Mouse (Mus musculus) stomach, embryonic 15.5 days (tissue): Measurements from ENCODE around the gene Cep57. TPM values are rescaled to one million over a fixed set of nuclear protein-coding genes. Genes with fewer than 3 reads are reported as not detected.

Source experiments
- ATAC-seq: fragments of 200-750 bp; cut with Nextera tagmentation; 2 replicates; pipeline ENCODE4 v1.8.0; 2017; ENCODE audit warnings: low read depth, moderate number of reproducible peaks, moderate TSS enrichment; ENCODE audit not compliant: insufficient read depth, low FRiP score
- H3K27ac ChIP-seq: fragments of 300-500 bp; sonication (generic); 2 replicates; pipeline ENCODE4 v1.5.1; 2015; ENCODE audit warnings: mild to moderate bottlenecking, inconsistent platforms
- H3K27me3 ChIP-seq: fragments of 300-500 bp; sonication (generic); replicated peaks from 2 replicates; pipeline ENCODE4 v1.6.1; 2015; ENCODE audit warnings: inconsistent platforms
- H3K36me3 ChIP-seq: fragments of 300-500 bp; sonication (generic); 2 replicates; pipeline ENCODE4 v1.6.1; 2015; ENCODE audit warnings: inconsistent platforms
- H3K4me1 ChIP-seq: fragments of 300-500 bp; sonication (generic); 2 replicates; pipeline ENCODE4 v1.6.1; 2015; ENCODE audit warnings: inconsistent platforms
- H3K4me2 ChIP-seq: fragments of 300-500 bp; sonication (generic); 2 replicates; pipeline ENCODE4 v1.6.1; 2015; ENCODE audit warnings: mild to moderate bottlenecking, inconsistent platforms
- H3K4me3 ChIP-seq: fragments of 300-500 bp; sonication (generic); replicated peaks from 2 replicates; pipeline ENCODE4 v1.5.1; 2015; ENCODE audit warnings: inconsistent platforms
- H3K9ac ChIP-seq: fragments of 300-500 bp; sonication (generic); 2 replicates; pipeline ENCODE4 v1.6.1; 2015; ENCODE audit warnings: inconsistent platforms
- H3K9me3 ChIP-seq: fragments of 300-500 bp; sonication (generic); 2 replicates; pipeline ENCODE4 v1.6.1; 2016; ENCODE audit warnings: inconsistent platforms
- WGBS: fragments of 180-500 bp; shearing (Covaris S2); methylation state at CpG from one replicate; pipeline ENCODE4 v1.1.7; 2015; 5-methylcytosine and 5-hydroxymethylcytosine counted together
- polyA plus RNA-seq: library from polyadenylated mRNA; unstranded; fragments of >200 nt; fragmentation: Nextera tagmentation; extraction: Ambion mirVana; gene quantifications from 2 replicates; pipeline ENCODE4 v1.2.1, GENCODE M21; 2015

Cep57 gene
- polyA plus RNA-seq: 46.4 and 51.8 TPM in 2 replicates

DNA sequence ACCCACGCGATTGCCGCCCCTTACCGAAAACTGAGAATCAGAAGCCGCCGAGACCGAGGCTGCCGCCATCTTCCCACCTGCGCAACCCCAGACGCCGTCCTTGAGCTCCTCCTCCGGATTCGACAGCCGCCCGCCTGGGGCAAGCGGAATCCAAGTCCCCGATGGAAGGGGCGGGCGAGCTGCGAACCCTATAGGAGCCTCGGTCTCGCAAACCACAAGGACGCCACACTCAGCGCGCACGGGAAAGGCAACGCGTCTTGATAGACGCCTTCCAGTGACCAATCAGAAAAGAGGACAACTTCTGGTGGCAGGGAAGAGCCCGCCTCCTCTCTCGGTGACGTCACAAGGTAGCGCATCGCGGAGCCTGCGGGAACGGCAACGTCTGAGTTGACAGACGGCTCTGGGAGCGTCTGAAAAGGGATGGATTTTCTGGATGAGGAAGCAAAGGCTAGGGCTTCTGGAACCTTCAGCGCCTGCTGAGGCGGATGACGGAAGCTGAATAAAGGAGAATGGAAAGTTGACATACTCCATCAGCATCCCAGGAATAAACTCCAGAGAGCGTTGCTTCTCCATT, at the start of gene Cep57:
Cep57 (minus strand) TSS at position 276 of the 574 bp plus-strand sequence.
- no peaks in the 10 kb centered on the region for H3K9me3 ChIP-seq
- ATAC-seq: peak; percentile 90
- H3K4me1 ChIP-seq: peaks cover 6% of the 10 kb centered on the region
- under 1% methylated on average over 44 of the region's 44 CpGs for WGBS
- peak within 1 kb of the TSS; percentile 98 for H3K27ac ChIP-seq
- H3K36me3 ChIP-seq: peaks cover 9% of the 10 kb centered on the region; the same call in 1 of the 2 replicates
- H3K4me3 ChIP-seq: peak within 1 kb of the TSS; percentile 74
- peak within 1 kb of the TSS; percentile 62 for H3K4me2 ChIP-seq
- H3K27me3 ChIP-seq: no peaks in the 10 kb centered on the region
- H3K9ac ChIP-seq: peak within 1 kb of the TSS; percentile 90

DNA sequence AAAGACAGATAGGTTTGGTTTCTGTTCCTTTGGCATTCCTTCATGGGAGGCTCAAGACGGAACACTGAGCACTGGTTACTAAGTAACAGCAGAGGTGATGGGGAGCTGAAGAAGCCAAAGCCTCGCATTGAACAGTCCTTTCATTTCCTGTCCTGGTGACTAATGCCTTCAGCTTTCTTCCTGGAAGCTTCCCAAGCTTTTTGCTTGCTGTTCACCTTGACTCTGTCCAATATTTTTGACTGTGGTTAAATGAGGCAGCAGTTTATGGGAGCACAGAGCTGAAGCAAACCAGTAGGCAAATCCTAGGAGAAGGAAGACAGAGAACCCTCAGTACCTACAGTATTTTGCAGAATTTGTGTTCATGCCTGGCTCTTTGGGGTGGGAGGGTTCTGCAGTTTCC, 48.4 kb upstream of the Cep57 start:
- 36% methylated on average over 2 of the region's 2 CpGs for WGBS
- H3K9me3 ChIP-seq: no peaks in the 10 kb centered on the region

DNA sequence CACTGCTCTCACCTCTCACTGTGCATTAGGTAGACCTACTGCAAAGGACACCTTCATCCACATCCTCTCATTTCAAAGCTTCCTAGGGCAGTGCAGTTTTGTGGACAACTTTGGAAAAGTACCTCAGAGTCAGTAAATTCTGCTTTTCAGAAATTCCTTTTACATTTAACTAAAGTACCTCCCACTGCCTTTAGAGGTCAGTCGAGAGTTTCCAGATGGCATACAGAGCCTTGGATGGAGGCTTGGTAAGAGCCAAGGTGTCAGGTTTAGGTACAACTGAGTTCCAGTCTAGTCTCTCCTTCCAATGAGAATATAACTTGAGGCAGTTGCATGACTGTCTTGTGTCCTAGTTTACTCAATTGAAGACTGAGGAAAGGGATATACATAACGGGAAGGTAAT, 47.5 kb upstream of the Cep57 start:
- Histone ChIP-seq H3K4me3 (no peak overlapping the region), H3K9ac (no peak overlapping the region), H3K36me3 (no peaks in the 10 kb centered on the region), H3K4me2 (no peak overlapping the region), H3K9me3 (no peaks in the 10 kb centered on the region), H3K27ac (no peak overlapping the region), H3K4me1 (no peaks in the 10 kb centered on the region), H3K27me3 (no peaks in the 10 kb centered on the region)
- no peak for ATAC-seq
- WGBS: 43% methylated on average over 2 of the region's 2 CpGs

More for the DNA sequence above, 48.4 kb upstream of the Cep57 start:
- ATAC-seq: no peak
- no peaks in the 10 kb centered on the region for H3K27me3 ChIP-seq
- no peaks in the 10 kb centered on the region for H3K4me1 ChIP-seq
- H3K4me2 ChIP-seq: no peak overlapping the region
- H3K36me3 ChIP-seq: no peaks in the 10 kb centered on the region
- H3K9ac ChIP-seq: no peak overlapping the region
- H3K4me3 ChIP-seq: no peak overlapping the region
- no peak overlapping the region for H3K27ac ChIP-seq

DNA sequence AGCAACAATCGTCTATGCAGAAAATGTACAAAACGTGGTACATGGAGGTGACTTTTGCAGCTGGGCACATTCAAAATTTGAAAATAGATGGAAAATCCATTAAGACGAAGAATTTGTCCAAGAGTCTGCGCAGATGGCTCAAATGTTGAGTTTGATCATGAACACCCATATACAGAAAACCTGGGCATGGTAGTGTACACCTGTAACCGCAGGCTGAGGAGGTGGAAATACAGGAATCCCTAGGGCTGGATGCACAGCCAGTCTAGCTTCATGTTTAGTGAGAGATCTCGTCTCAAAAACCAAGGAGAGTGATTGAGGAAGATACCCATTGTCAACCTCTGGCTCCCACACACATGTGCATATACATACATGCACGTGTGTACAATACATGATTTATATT, 44.7 kb upstream of the Cep57 start:
- Histone ChIP-seq H3K9ac (no peak overlapping the region), H3K36me3 (no peaks in the 10 kb centered on the region), H3K4me2 (no peak overlapping the region), H3K27me3 (no peaks in the 10 kb centered on the region), H3K4me1 (no peaks in the 10 kb centered on the region), H3K27ac (no peak overlapping the region), H3K4me3 (no peak overlapping the region), H3K9me3 (no peaks in the 10 kb centered on the region)
- WGBS: 80% methylated on average over 7 of the region's 7 CpGs
- no peak for ATAC-seq

DNA sequence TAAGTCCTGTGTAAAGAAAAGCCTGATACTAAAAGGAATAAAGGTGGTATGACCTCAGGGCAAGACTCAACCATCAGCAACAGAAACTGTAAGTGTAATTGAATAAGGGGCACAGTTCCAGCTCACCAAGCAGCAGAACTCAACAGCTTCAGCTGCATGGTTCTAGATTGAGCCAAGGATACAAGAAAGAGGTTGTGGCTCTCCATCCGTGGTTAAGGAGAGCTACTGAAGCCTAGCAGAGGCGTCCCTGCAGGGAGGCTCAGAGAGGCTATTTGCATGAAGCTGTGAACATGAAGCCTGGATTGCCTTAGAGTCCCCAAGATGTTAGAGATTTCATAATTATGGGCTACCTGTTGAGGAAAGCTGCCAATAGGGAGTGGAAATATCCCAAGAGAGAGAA, 40.7 kb upstream of the Cep57 start:
- Histone ChIP-seq H3K27ac (no peak overlapping the region), H3K9ac (no peak overlapping the region), H3K9me3 (no peaks in the 10 kb centered on the region), H3K36me3 (no peaks in the 10 kb centered on the region), H3K27me3 (no peaks in the 10 kb centered on the region), H3K4me2 (no peak overlapping the region), H3K4me1 (no peaks in the 10 kb centered on the region), H3K4me3 (no peak overlapping the region)
- WGBS: 65% methylated on average over 2 of the region's 2 CpGs
- no peak for ATAC-seq

DNA sequence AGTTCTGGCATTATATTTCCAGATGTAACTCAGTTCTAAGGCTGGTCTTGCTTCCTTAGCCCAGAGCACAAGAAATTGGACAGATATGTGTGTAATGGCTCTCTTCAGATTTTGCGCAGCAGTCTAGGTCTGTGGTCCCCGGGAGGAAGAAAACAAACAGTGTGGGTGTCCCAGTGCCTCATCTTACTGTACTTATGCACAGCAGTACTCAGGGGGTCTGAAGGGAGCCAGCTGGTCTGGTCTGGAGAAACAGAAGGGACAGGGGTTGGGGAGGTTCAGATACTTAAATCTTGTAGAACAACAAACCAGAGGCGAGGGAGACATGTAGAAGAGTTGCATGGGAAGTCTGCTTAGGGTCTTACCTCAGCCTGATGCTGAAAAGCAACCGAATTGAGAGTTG, 29.9 kb upstream of the Cep57 start:
- Histone ChIP-seq H3K36me3 (no peaks in the 10 kb centered on the region), H3K9me3 (no peaks in the 10 kb centered on the region), H3K4me2 (no peak overlapping the region), H3K27me3 (no peaks in the 10 kb centered on the region), H3K4me1 (no peaks in the 10 kb centered on the region), H3K27ac (no peak overlapping the region), H3K4me3 (no peak overlapping the region), H3K9ac (no peak overlapping the region)
- no peak for ATAC-seq
- WGBS: 49% methylated on average over 4 of the region's 4 CpGs

DNA sequence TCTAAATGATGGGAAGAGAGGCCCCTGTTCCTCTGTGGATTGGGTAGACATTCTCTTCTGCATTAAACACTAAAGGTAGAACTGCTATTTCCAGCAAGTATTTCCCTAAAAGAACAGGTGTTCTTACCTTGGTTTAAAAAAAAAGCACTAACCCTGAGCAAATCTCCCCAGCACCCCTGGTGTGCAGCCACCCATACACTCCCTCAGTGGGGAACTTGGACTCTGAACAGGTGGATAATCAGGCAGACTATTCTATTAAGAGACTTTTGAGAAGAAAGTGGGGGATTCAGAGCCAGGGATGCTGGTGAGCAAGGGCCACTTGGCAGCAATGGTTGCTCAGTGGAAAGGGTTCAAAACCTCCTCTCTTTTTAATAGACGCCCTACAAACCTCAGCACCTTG, 29.3 kb upstream of the Cep57 start:
- Histone ChIP-seq H3K9ac (no peak overlapping the region), H3K4me2 (no peak overlapping the region), H3K9me3 (no peaks in the 10 kb centered on the region), H3K27me3 (no peaks in the 10 kb centered on the region), H3K27ac (no peak overlapping the region), H3K36me3 (no peaks in the 10 kb centered on the region), H3K4me1 (no peaks in the 10 kb centered on the region), H3K4me3 (no peak overlapping the region)
- no peak for ATAC-seq
- 61% methylated on average over 1 of the region's 1 CpGs for WGBS

DNA sequence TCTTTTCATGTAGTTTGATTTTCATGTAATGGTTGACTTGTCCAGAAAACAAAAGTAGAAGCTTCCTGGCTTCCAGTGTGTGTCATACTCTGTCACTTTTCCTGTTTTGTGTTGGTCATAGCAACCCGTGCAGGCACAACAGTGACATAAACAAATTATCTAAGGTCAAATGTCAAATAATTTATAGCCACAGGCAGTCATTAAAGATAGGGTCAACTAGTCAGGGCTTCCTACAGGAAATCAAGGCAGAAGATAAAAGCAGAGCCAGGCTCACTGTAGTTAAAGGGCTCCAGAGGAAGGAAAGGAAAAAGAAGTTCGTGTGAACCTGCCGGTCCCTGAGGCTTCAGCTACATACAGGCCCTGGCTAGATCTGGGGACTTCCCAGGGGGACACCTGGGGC, 27.0 kb upstream of the Cep57 start:
- Histone ChIP-seq H3K27me3 (no peaks in the 10 kb centered on the region), H3K4me3 (no peak overlapping the region), H3K4me2 (no peak overlapping the region), H3K9ac (no peak overlapping the region), H3K27ac (no peak overlapping the region), H3K9me3 (no peaks in the 10 kb centered on the region), H3K4me1 (no peaks in the 10 kb centered on the region), H3K36me3 (no peaks in the 10 kb centered on the region)
- 53% methylated on average over 3 of the region's 3 CpGs for WGBS
- no peak for ATAC-seq

DNA sequence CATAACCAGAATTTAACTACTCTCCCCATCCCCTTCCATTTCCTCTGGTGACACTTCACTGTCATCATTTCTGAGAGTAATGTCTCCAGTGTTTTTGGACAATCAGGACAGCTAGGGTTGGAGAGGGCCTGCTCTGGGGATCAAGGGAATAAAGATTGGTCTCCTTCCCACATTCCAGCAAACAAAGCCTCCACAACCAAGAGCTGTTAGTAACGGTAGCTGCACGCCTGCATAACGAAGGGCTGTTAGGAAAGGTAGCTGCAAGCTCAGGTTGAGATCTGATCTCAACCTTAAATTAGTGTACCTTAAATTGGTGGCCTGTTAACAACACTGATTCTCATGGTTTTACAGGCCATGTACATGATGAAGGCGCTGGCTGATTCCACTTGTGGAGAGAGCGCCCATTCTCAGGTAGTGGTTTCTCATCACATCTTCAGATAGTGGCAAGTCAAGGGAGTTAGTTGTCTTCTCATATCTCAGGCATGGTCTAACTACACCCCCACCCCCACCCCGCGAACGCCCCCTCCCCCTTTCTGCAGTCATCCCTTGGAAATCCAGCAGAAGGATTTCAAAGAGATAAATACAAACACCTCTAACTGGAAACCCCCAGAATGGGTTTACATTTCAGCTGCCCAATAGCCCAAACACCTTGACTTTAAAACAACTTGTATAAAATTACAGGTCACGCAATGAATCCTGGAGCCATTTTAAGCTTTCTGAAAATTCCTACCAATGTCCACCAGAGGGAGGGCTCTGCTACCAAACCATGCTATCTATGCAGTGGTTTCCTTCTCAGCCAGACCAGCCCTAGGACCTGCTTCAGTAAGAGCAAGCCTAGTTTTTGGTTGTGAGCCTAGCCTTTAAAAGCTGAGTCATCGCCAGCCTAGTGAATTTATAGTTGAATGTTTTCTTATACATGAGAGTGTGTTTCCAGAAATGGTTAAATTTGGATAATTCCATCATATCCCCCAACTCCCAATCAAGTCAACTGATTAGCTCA, 21.9 kb upstream of the Cep57 start:
- no peaks in the 10 kb centered on the region for H3K4me1 ChIP-seq
- H3K36me3 ChIP-seq: peaks cover 7% of the 10 kb centered on the region; the same call in 1 of the 2 replicates
- no peaks in the 10 kb centered on the region for H3K9me3 ChIP-seq
- H3K4me2 ChIP-seq: no peak overlapping the region
- ATAC-seq: no peak
- H3K27ac ChIP-seq: no peak overlapping the region
- H3K27me3 ChIP-seq: no peaks in the 10 kb centered on the region
- no peak overlapping the region for H3K9ac ChIP-seq
- H3K4me3 ChIP-seq: no peak overlapping the region
- 73% methylated on average over 10 of the region's 10 CpGs for WGBS

DNA sequence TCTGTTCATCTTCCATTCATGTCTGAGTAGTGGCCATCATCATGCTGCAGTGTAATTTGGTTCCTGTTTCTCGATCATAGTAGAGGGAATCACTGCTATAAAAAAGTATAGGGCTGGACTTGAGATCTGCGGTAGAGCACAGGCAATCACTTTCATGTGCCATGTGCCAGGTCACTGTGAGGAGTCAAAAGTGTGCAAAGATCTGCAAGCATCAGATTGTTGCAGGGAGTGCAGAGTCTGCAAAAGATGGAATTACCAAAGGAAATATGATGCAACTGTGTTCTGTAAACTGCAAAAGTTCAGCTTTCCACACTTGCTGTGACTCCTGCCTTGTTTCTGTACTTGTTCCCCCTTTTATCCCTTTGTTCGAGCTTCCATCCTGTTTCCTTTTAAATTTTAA, 20.7 kb upstream of the Cep57 start:
- no peak for ATAC-seq
- H3K36me3 ChIP-seq: peaks cover 13% of the 10 kb centered on the region

DNA sequence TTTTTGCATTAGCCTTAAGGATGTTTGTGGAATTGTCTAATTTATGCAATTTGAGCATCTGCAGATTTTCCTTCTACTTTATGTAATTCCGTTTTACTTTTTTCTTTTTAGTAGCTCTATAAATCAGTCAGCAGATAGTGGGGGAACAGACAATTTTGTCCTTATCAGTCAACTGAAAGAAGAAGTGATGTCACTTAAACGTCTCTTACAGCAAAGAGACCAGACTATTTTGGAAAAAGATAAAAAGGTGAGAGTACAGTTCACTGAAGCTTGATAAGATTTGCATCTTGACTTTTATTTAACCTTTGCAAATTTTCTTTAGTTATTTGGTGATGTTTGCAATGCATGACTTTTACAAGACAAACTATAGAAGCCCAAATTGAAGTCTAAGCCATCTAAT, 9.8 kb upstream of the Cep57 start:
- no peaks in the 10 kb centered on the region for H3K4me1 ChIP-seq
- H3K27ac ChIP-seq: no peak overlapping the region
- no peaks in the 10 kb centered on the region for H3K27me3 ChIP-seq
- no peak for ATAC-seq
- 68% methylated on average over 2 of the region's 2 CpGs for WGBS
- H3K36me3 ChIP-seq: peaks cover 45% of the 10 kb centered on the region
- no peak overlapping the region for H3K4me2 ChIP-seq
- no peak overlapping the region for H3K9ac ChIP-seq
- no peak overlapping the region for H3K4me3 ChIP-seq
- H3K9me3 ChIP-seq: no peaks in the 10 kb centered on the region

More for the DNA sequence above, 20.7 kb upstream of the Cep57 start:
- H3K27me3 ChIP-seq: no peaks in the 10 kb centered on the region
- no peaks in the 10 kb centered on the region for H3K4me1 ChIP-seq
- H3K9ac ChIP-seq: no peak overlapping the region
- H3K9me3 ChIP-seq: no peaks in the 10 kb centered on the region
- WGBS: 93% methylated on average over 3 of the region's 3 CpGs
- no peak overlapping the region for H3K4me2 ChIP-seq
- no peak overlapping the region for H3K4me3 ChIP-seq
- H3K27ac ChIP-seq: no peak overlapping the region

DNA sequence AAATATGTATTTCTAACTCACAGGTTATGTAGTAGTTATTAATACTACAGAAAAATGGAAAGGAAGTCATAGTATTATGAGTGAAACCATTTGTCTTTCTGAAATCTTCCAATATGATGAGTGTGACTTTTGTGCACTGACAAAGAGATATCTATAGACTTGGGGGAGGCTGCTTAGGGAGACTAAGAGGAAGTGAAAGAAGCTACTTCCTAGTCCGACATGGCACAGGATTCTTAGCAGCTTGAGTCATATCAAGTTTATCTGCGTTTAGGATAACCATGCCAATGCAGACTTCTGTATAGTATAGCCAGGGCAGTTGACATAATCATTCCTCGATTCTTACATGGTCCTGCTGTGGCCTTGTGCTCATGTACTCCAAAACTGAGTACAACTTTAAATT, 8.3 kb upstream of the Cep57 start:
- Histone ChIP-seq H3K27ac (no peak overlapping the region), H3K4me2 (no peak overlapping the region), H3K4me1 (no peaks in the 10 kb centered on the region), H3K9me3 (no peaks in the 10 kb centered on the region), H3K4me3 (no peak overlapping the region), H3K36me3 (peaks cover 41% of the 10 kb centered on the region), H3K27me3 (no peaks in the 10 kb centered on the region), H3K9ac (no peak overlapping the region)
- ATAC-seq: no peak
- WGBS: 73% methylated on average over 3 of the region's 3 CpGs
